Mouse (Mus musculus): Measurements from ENCODE around the gene Sez6l2.

- TF ChIP-seq CTCF (IDR thresholded peaks at IDR 0.05; ENCODE audit: low read depth) (no peak), EP300 (IDR thresholded peaks at IDR 0.05; ENCODE audit: low read depth) (no peak)
Observed at GRCm38 (mm10) chr7:127016481-127016485, 65.9 kb downstream of the Sez6l2 start, which contains the start of gene Pagr1b.

Measured in liver, embryonic 14.5 days (tissue).